Mouse (Mus musculus) megakaryocyte, embryonic 14.5 days (primary cell): Measurements from ENCODE around the gene Tollip.

Experiments used
- FLI1 ChIP-seq: IDR thresholded peaks from 2 replicates; pipeline ENCODE4 v1.6.1; 2012; ENCODE audit warnings: low read length, inconsistent platforms, mixed read lengths
- GATA1 ChIP-seq: IDR thresholded peaks from 3 replicates; pipeline ENCODE4 v1.6.1; 2012; ENCODE audit warnings: mixed read lengths, low read length, inconsistent platforms, borderline replicate concordance

GRCm38 (mm10) chr7:141911305-141911704, 7.0 kb downstream of the Tollip start:
- TF ChIP-seq GATA1: no peak
- no peak for TF ChIP-seq FLI1
